ENCODE assay signal across 25 mouse cellular contexts in the genomic region with DNA sequence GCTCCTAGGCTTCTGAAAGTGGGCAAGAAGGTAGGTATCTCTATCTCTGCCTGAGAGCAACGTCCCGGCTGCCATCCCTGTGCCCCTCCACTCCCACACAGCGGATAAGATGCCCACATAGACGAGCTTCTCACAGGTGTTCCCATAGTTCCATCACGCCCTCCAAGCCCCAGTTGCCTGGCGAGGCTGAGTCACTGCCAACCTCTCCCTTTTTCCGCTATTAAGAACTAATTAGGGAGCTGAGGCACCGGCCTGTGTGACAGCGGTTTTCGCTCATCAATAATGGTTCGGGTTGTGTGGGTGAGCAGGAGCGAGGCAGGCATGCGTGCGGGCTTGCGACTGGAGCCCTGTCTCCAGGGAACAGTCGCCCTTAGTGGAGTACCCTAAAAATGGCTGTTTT. TPM values are rescaled to one million over a fixed set of nuclear protein-coding genes. Genes with fewer than 3 reads are reported as not detected.
A peak's percentile ranks its signal among the peaks of the same experiment; 100 is the strongest.
DNase-seq lines count a peak whose midpoint lies in the region; ATAC-seq and TF ChIP-seq lines count a peak whose summit lies in the region.
"Had no signal": no experiment of that assay in that cellular context is flagged by ENCODE, and none has a peak within 500 bp of the region (broad histone marks: within the 10 kb centered on the region; RNA-seq: fewer than 3 reads in every experiment).

No protein-coding gene starts in this region.

- H3K36me3 ChIP-seq in forebrain, embryonic 13.5 days (ENCODE audit: poor library complexity, severe bottlenecking): no peaks in the 10 kb centered on the region
- no peaks in the 10 kb centered on the region for H3K36me3 ChIP-seq in forebrain, embryonic 10.5 days (replicated peaks)
- H3K36me3 ChIP-seq in liver, adult 2 months (ENCODE audit: control insufficient read depth, insufficient read depth, low read length): no peaks in the 10 kb centered on the region
- no peaks in the 10 kb centered on the region for H3K36me3 ChIP-seq in liver, embryonic 11.5 days (ENCODE audit: control insufficient read depth, insufficient read depth, low read length)
- H3K36me3 ChIP-seq in hindbrain, postnatal 0 days (ENCODE audit: insufficient read depth, low read length): no peaks in the 10 kb centered on the region
- H3K36me3 ChIP-seq: limb, embryonic 15.5 days; midbrain, embryonic 10.5 days had no signal

- no peak for ATAC-seq in forebrain, embryonic 13.5 days
- no peak for ATAC-seq in liver, embryonic 11.5 days (replicated peaks; ENCODE audit: low FRiP score)
- ATAC-seq in hindbrain, postnatal 0 days: no peak
- ATAC-seq: inflammation-experienced regulatory T-cells, adult 6 months had no signal

- whole genome bisulfite sequencing in forebrain, embryonic 13.5 days: 39% methylated on average over 16 of the region's 16 CpGs
- WGBS in forebrain, embryonic 10.5 days: 70% methylated on average over 16 of the region's 16 CpGs
- WGBS in liver, adult 2 months: 67% methylated on average over 16 of the region's 16 CpGs
- 62% methylated on average over 16 of the region's 16 CpGs for WGBS in liver, embryonic 11.5 days
- WGBS in hindbrain, postnatal 0 days: 30% methylated on average over 16 of the region's 16 CpGs

- peak overlapping the region; percentile 19; the same call in 1 of the 2 replicates for H3K4me2 ChIP-seq in forebrain, embryonic 13.5 days
- H3K4me2 ChIP-seq in liver, embryonic 11.5 days: no peak overlapping the region
- H3K4me2 ChIP-seq in hindbrain, postnatal 0 days (ENCODE audit: low read depth, low read length): no peak overlapping the region
- H3K4me2 ChIP-seq: limb, embryonic 15.5 days had no signal

- H3K9me3 ChIP-seq in forebrain, embryonic 13.5 days (replicated peaks): no peaks in the 10 kb centered on the region
- H3K9me3 ChIP-seq in forebrain, embryonic 10.5 days: no peaks in the 10 kb centered on the region
- H3K9me3 ChIP-seq in liver, embryonic 11.5 days (ENCODE audit: control insufficient read depth, low read length): no peaks in the 10 kb centered on the region
- no peaks in the 10 kb centered on the region for H3K9me3 ChIP-seq in hindbrain, postnatal 0 days (ENCODE audit: low read length)
- H3K9me3 ChIP-seq: limb, embryonic 15.5 days; midbrain, embryonic 10.5 days had no signal

- no peak overlapping the region for H3K9ac ChIP-seq in forebrain, embryonic 13.5 days
- H3K9ac ChIP-seq in liver, adult 2 months (ENCODE audit: low read depth, low read length): no peak overlapping the region
- no peak overlapping the region for H3K9ac ChIP-seq in liver, embryonic 11.5 days (ENCODE audit: low read depth, low read length)
- no peak overlapping the region for H3K9ac ChIP-seq in hindbrain, postnatal 0 days (replicated peaks; ENCODE audit: low read length)
- H3K9ac ChIP-seq: limb, embryonic 15.5 days had no signal

- TF ChIP-seq POLR2A in liver, adult 2 months (IDR thresholded peaks at IDR 0.05; ENCODE audit: extremely low read depth, insufficient read depth, low read length): no peak

- no peaks in the 10 kb centered on the region for H3K79me2 ChIP-seq in liver, adult 2 months (ENCODE audit: control insufficient read depth, insufficient read depth, low read length)

- H3K4me3 ChIP-seq in forebrain, embryonic 13.5 days: no peak overlapping the region
- no peak overlapping the region for H3K4me3 ChIP-seq in forebrain, embryonic 10.5 days
- H3K4me3 ChIP-seq in liver, adult 2 months (ENCODE audit: insufficient read depth, low read depth, low read length): no peak overlapping the region
- H3K4me3 ChIP-seq in liver, embryonic 11.5 days (ENCODE audit: low read depth, low read length): no peak overlapping the region
- H3K4me3 ChIP-seq in hindbrain, postnatal 0 days (ENCODE audit: low read length): no peak overlapping the region
- H3K4me3 ChIP-seq: limb, embryonic 15.5 days; midbrain, embryonic 10.5 days had no signal

- no peak for TF ChIP-seq CTCF in liver, adult 2 months (IDR thresholded peaks at IDR 0.05; ENCODE audit: low read depth, low read length)
- no peak for TF ChIP-seq CTCF in hindbrain, postnatal 0 days (IDR thresholded peaks at IDR 0.05; ENCODE audit: low read depth)

- no peak for DNase-seq in forebrain, embryonic 10.5 days (ENCODE audit: extremely low spot score, low spot score)
- DNase-seq in liver, adult 2 months (ENCODE audit: extremely low read depth, low read depth, low spot score): no peak
- no peak for DNase-seq in liver, embryonic 11.5 days (ENCODE audit: low spot score)
- DNase-seq in MN1 (ENCODE audit: low spot score): peak; percentile 50
- DNase-seq in hindbrain, postnatal 0 days (ENCODE audit: low spot score): peak; percentile 33
- no peak for DNase-seq in left cerebral cortex, adult 8-10 months (ENCODE audit: low spot score in 2 of 2)
- no peak for DNase-seq in lung, postnatal 25 days (ENCODE audit: low spot score)
- DNase-seq: adrenal gland, postnatal 25 days; cerebellum, postnatal 14 days; gastrocnemius, postnatal 14 days; kidney, adult 8-10 months; kidney, postnatal 4 days; lung, adult 18-20 months; lung, postnatal 4 days; right cerebral cortex, postnatal 25 days; thymus, postnatal 36 days had no signal

- H3K27me3 ChIP-seq in forebrain, embryonic 13.5 days: no peaks in the 10 kb centered on the region
- no peaks in the 10 kb centered on the region for H3K27me3 ChIP-seq in forebrain, embryonic 10.5 days (ENCODE audit: poor library complexity, severe bottlenecking)
- H3K27me3 ChIP-seq in liver, adult 2 months (ENCODE audit: control insufficient read depth, insufficient read depth, low read length): no peaks in the 10 kb centered on the region
- 0 out of 2 replicates have a peak, but pooled peaks cover 2% of the 10 kb centered on the region for H3K27me3 ChIP-seq in liver, embryonic 11.5 days (replicated peaks; ENCODE audit: control insufficient read depth, insufficient read depth, low read length)
- no peaks in the 10 kb centered on the region for H3K27me3 ChIP-seq in hindbrain, postnatal 0 days (ENCODE audit: insufficient read depth, low read length)
- H3K27me3 ChIP-seq: limb, embryonic 15.5 days had no signal

- H3K4me1 ChIP-seq in forebrain, embryonic 13.5 days: peaks cover 35% of the 10 kb centered on the region
- H3K4me1 ChIP-seq in forebrain, embryonic 10.5 days: peaks cover 31% of the 10 kb centered on the region
- peaks cover 11% of the 10 kb centered on the region; the same call in 1 of the 2 replicates for H3K4me1 ChIP-seq in liver, adult 2 months (ENCODE audit: control insufficient read depth, insufficient read depth, low read length)
- no peaks in the 10 kb centered on the region for H3K4me1 ChIP-seq in liver, embryonic 11.5 days (replicated peaks; ENCODE audit: control insufficient read depth, insufficient read depth, low read length)
- H3K4me1 ChIP-seq in hindbrain, postnatal 0 days (ENCODE audit: insufficient read depth, low read length): peaks cover 12% of the 10 kb centered on the region
- H3K4me1 ChIP-seq: limb, embryonic 15.5 days had no signal

- peak overlapping the region; percentile 6; the same call in 1 of the 2 replicates for H3K27ac ChIP-seq in forebrain, embryonic 13.5 days
- no peak overlapping the region for H3K27ac ChIP-seq in forebrain, embryonic 10.5 days
- H3K27ac ChIP-seq in liver, adult 2 months (replicated peaks; ENCODE audit: insufficient read depth, low read depth, low read length): peak overlapping the region; percentile 24; the same call in 1 of the 2 replicates
- H3K27ac ChIP-seq in liver, embryonic 11.5 days (ENCODE audit: low read depth, low read length): no peak overlapping the region
- no peak overlapping the region for H3K27ac ChIP-seq in hindbrain, postnatal 0 days
- H3K27ac ChIP-seq: limb, embryonic 15.5 days; midbrain, embryonic 10.5 days had no signal

RNA-seq across cellular contexts. Expression of a gene that starts 4.0 kb away (rescaled TPM):
- polyA plus RNA-seq in forebrain, embryonic 13.5 days (2015; fragmentation: Nextera tagmentation; extraction: Ambion mirVana): 0.56 and 0.89 TPM in 2 replicates
- not detected in 2 replicates for polyA plus RNA-seq in forebrain, embryonic 10.5 days (2016; fragmentation: Nextera tagmentation; extraction: Ambion mirVana)
- not detected in 2 replicates for total RNA-seq in liver, adult 2 months (2014; rRNA removed)
- not detected in 2 replicates for polyA plus RNA-seq in liver, adult 2 months (2012; rRNA removed)
- not detected in 2 replicates for polyA plus RNA-seq in liver, embryonic 11.5 days (2014; fragmentation: Nextera tagmentation; extraction: Ambion mirVana)
- not detected in 2 replicates for total RNA-seq in hindbrain, postnatal 0 days (2014; rRNA removed)
- 0.45 and 0.73 TPM in 2 replicates for polyA plus RNA-seq in hindbrain, postnatal 0 days (2015; fragmentation: Nextera tagmentation; extraction: Ambion mirVana)
- total RNA-seq in left cerebral cortex, adult 8-10 months (2022): not detected
- total RNA-seq: adrenal gland, postnatal 25 days; gastrocnemius, postnatal 14 days; heart, adult 8-10 months; layer of hippocampus, postnatal 25 days; left cerebral cortex, postnatal 25 days had no signal
- polyA plus RNA-seq: heart, postnatal 0 days; inflammation-experienced regulatory T-cells, adult 6 months; midbrain, embryonic 10.5 days; testis, adult 2 months had no signal

RNA-seq across cellular contexts. Expression of a gene that starts 10.6 kb away (rescaled TPM):
- 1,595 and 1,677 TPM in 2 replicates for polyA plus RNA-seq in forebrain, embryonic 13.5 days (2015; fragmentation: Nextera tagmentation; extraction: Ambion mirVana)
- polyA plus RNA-seq in forebrain, embryonic 10.5 days (2016; fragmentation: Nextera tagmentation; extraction: Ambion mirVana): 1,690 and 1,733 TPM in 2 replicates
- total RNA-seq in liver, adult 2 months (2014; rRNA removed): 145 and 210 TPM in 2 replicates
- polyA plus RNA-seq in liver, adult 2 months (2012; rRNA removed): 86.6 and 104 TPM in 2 replicates
- 2,121 and 2,222 TPM in 2 replicates for polyA plus RNA-seq in liver, embryonic 11.5 days (2014; fragmentation: Nextera tagmentation; extraction: Ambion mirVana)
- total RNA-seq in hindbrain, postnatal 0 days (2014; rRNA removed): 74.1 and 76.5 TPM in 2 replicates
- polyA plus RNA-seq in hindbrain, postnatal 0 days (2015; fragmentation: Nextera tagmentation; extraction: Ambion mirVana): 1,309 and 1,318 TPM in 2 replicates
- 100 to 1,000 TPM; 753 to 824 (median 763) TPM for total RNA-seq in left cerebral cortex, adult 8-10 months (2022)

RNA-seq across cellular contexts. Expression of a gene that starts 25.7 kb away (rescaled TPM):
- polyA plus RNA-seq in forebrain, embryonic 13.5 days (2015; fragmentation: Nextera tagmentation; extraction: Ambion mirVana): 93.7 and 98.5 TPM in 2 replicates
- 46.7 and 47.5 TPM in 2 replicates for polyA plus RNA-seq in forebrain, embryonic 10.5 days (2016; fragmentation: Nextera tagmentation; extraction: Ambion mirVana)
- total RNA-seq in liver, adult 2 months (2014; rRNA removed): 0.65 and 1.3 TPM in 2 replicates
- polyA plus RNA-seq in liver, adult 2 months (2012; rRNA removed): 0.40 and 1.2 TPM in 2 replicates
- 0.82 and 1.5 TPM in 2 replicates for polyA plus RNA-seq in liver, embryonic 11.5 days (2014; fragmentation: Nextera tagmentation; extraction: Ambion mirVana)
- total RNA-seq in hindbrain, postnatal 0 days (2014; rRNA removed): 530 and 555 TPM in 2 replicates
- 344 and 395 TPM in 2 replicates for polyA plus RNA-seq in hindbrain, postnatal 0 days (2015; fragmentation: Nextera tagmentation; extraction: Ambion mirVana)
- total RNA-seq in left cerebral cortex, adult 8-10 months (2022): 100 to 1,000 TPM; 132 to 184 (median 175) TPM

Comparison
In these comparisons a context has a peak if more than half of its experiments do, and no peak if none do; other contexts are left out.
1. H3K27ac ChIP-seq: peak in forebrain, embryonic 13.5 days (single experiment) and liver, adult 2 months (single experiment); none in forebrain, embryonic 10.5 days (single experiment), liver, embryonic 11.5 days (single experiment) and hindbrain, postnatal 0 days (single experiment).
2. RNA of a gene that starts 10.6 kb away (polyA plus RNA-seq): 2,121 to 2,222 TPM in liver, embryonic 11.5 days, 1,690 to 1,733 TPM in forebrain, embryonic 10.5 days, 1,595 to 1,677 TPM in forebrain, embryonic 13.5 days and 1,309 to 1,318 TPM in hindbrain, postnatal 0 days; 86.6 to 104 TPM in liver, adult 2 months; every median in the first group is over 10 times any median in the second.
3. DNase-seq: peak in MN1 (single experiment) and hindbrain, postnatal 0 days (single experiment); none in forebrain, embryonic 10.5 days (single experiment), liver, adult 2 months (single experiment), liver, embryonic 11.5 days (single experiment), left cerebral cortex, adult 8-10 months (0 of 2) and lung, postnatal 25 days (single experiment).
4. RNA of a gene that starts 25.7 kb away (polyA plus RNA-seq): 344 to 395 TPM in hindbrain, postnatal 0 days, 93.7 to 98.5 TPM in forebrain, embryonic 13.5 days and 46.7 to 47.5 TPM in forebrain, embryonic 10.5 days; 0.82 to 1.5 TPM in liver, embryonic 11.5 days and 0.40 to 1.2 TPM in liver, adult 2 months; every median in the first group is over 10 times any median in the second.